Mouse (Mus musculus): ENCODE measurements around the gene D030056L22Rik. TPM values are rescaled to one million over a fixed set of nuclear protein-coding genes. Genes with fewer than 3 reads are reported as not detected.
A peak's percentile ranks its signal among the peaks of the same experiment; 100 is the strongest.
"Not testable (repeated sequence)": the region's sequence is repeated elsewhere in the genome, so short reads cannot be mapped to it uniquely, and the experiment has no call there.

Gene D030056L22Rik
- polyA plus RNA-seq, 1 experiment from 2014 or later: 43.8 TPM

DNA sequence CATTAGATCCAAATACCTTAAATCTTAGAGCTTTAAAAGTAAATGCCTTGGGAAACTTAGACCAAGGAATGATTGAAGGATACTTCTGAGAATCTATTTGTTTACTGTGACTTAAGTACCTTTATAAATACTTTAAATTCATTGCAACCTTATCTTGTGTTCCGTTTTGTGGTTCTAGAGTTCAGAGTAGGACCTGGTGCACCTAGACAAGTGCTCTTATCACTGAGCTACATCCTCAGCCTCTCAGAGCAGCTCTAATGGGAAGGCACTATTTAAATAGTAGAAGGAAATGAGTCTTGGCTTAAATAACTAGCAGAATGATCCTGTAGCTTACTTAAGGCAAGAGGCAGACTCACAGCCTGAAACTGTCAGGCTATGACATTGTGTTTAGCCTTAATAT lies 17.4 kb upstream of the D030056L22Rik start:
- Histone ChIP-seq H3K36me3 (replicated peaks) (peaks cover 57% of the 10 kb centered on the region), H3K4me3 (no peak overlapping the region), H3K4me1 (no peaks in the 10 kb centered on the region), H3K27ac (no peak overlapping the region), H3K27me3 (ENCODE audit: poor library complexity, severe bottlenecking) (no peaks in the 10 kb centered on the region), H3K9me3 (no peaks in the 10 kb centered on the region)
- no peak for DNase-seq (ENCODE audit: extremely low spot score, low spot score)
- 91% methylated on average over 1 of the region's 1 CpGs for WGBS

DNA sequence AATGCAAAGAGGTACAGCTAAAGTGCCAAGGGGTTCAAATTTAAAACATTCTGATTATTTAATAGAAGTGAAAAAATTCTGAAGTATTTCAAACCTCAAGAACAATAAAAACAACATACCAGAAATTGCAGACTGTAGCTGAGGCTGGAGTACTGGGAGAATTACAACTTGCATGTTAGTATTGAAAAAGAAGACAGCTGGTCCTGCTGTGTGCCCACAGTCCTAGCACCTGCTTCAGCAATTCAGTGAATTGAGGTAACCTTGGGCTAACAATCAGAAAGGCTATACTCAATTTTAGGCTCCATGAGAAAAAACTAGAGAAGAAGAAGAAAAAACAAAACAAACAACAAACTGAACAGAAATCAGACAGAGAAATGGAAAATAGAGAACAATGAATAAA lies 4.9 kb upstream of the D030056L22Rik start:
- Histone ChIP-seq H3K9me3 (no peaks in the 10 kb centered on the region), H3K27ac (no peak overlapping the region), H3K27me3 (ENCODE audit: poor library complexity, severe bottlenecking) (no peaks in the 10 kb centered on the region), H3K36me3 (replicated peaks) (peaks cover 5% of the 10 kb centered on the region; the same call in 1 of the 2 replicates), H3K4me3 (no peak overlapping the region), H3K4me1 (no peaks in the 10 kb centered on the region)
- no peak for DNase-seq (ENCODE audit: extremely low spot score, low spot score)

DNA sequence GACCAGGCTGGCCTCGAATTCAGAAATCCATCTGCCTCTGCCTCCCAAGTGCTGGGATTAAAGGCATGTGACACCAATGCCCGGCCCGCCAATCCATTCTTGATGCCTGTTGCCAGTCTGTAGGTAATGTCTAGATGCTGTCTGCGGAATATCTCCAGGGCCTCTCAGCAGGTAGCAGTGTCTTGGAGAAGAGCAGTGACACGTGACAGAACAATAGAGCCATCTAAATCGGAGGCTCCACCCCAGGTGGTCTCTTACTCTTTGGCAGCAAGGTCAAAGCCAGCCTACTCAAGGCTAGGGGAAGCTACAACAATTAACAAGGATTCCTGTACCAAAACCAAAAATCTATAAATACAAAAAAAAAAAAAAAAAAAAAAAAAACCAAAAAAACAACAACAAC lies 2.1 kb upstream of the D030056L22Rik start:
- no peaks in the 10 kb centered on the region for H3K27me3 ChIP-seq (ENCODE audit: poor library complexity, severe bottlenecking)
- DNase-seq (ENCODE audit: extremely low spot score, low spot score): no peak
- no peak overlapping the region for H3K4me3 ChIP-seq
- no peak overlapping the region for H3K27ac ChIP-seq
- H3K9me3 ChIP-seq: no peaks in the 10 kb centered on the region
- peaks cover 5% of the 10 kb centered on the region; the same call in 1 of the 2 replicates for H3K36me3 ChIP-seq (replicated peaks)
- H3K4me1 ChIP-seq: peaks cover 20% of the 10 kb centered on the region
- 66% methylated on average over 6 of the region's 6 CpGs for WGBS

DNA sequence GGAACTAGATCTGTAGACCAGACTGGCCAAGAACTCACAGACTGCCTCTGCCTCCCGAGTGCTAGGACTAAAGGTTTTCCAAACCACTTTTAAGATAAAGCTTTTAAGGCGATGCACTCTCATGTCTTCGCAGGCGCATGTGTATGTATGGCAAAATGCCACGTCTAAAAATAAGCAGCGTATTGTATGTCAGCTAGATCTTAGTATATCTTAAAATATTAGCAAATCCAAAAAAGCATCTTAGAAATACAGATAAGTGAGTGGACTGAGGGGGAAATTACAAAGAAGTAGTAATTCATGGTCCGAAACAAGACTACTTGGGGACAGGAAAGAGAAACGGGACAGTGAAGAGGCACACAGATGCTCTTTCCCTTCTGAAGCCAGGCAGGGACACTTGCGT lies 1.4 kb upstream of the D030056L22Rik start:
- peaks cover 5% of the 10 kb centered on the region; the same call in 1 of the 2 replicates for H3K36me3 ChIP-seq (replicated peaks)
- WGBS: 94% methylated on average over 9 of the region's 9 CpGs
- peaks cover 20% of the 10 kb centered on the region for H3K4me1 ChIP-seq
- H3K4me3 ChIP-seq: no peak overlapping the region
- no peaks in the 10 kb centered on the region for H3K9me3 ChIP-seq
- H3K27ac ChIP-seq: no peak overlapping the region
- DNase-seq (ENCODE audit: extremely low spot score, low spot score): no peak
- no peaks in the 10 kb centered on the region for H3K27me3 ChIP-seq (ENCODE audit: poor library complexity, severe bottlenecking)

DNA sequence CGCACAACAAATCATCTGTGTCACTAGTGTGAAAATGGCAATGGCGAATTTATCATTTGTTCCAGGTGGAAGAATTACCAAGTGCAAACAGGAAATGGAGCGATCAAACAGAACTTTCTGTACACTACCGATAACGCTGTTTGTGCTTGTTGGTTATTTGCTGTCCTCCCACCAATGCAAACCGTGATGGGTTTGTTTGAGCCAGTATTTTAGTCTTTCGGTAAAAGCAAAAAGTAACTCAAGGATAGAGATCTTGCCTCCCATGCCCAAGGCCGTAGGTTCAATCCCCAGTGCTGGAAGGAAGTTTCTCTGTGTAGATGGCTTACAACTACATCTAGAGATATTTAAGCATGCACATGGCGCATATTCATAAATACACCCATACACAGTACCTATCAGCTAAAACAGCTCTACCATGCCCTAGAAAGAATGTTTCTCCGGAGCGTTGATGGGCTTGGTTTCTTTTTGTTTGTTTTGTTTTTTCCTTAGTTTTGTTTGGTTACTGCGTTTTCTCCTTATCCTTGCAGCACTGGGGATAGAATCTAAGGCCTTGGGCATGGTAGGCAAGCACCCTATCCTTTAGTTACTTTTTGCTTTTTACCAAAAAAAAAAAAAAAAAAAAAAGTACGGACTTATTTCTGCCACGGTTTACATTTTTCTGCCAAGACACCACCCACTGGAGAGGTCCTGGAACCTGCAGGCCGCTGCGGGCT lies 684 bp upstream of the D030056L22Rik start:
- WGBS: 60% methylated on average over 16 of the region's 16 CpGs
- Histone ChIP-seq H3K4me1 (peaks cover 20% of the 10 kb centered on the region), H3K4me3 (peak overlapping the region; percentile 84), H3K27ac (peak overlapping the region; percentile 93), H3K36me3 (replicated peaks) (peaks cover 8% of the 10 kb centered on the region), H3K9me3 (no peaks in the 10 kb centered on the region), H3K27me3 (ENCODE audit: poor library complexity, severe bottlenecking) (no peaks in the 10 kb centered on the region)
- DNase-seq (ENCODE audit: extremely low spot score, low spot score): no peak

DNA sequence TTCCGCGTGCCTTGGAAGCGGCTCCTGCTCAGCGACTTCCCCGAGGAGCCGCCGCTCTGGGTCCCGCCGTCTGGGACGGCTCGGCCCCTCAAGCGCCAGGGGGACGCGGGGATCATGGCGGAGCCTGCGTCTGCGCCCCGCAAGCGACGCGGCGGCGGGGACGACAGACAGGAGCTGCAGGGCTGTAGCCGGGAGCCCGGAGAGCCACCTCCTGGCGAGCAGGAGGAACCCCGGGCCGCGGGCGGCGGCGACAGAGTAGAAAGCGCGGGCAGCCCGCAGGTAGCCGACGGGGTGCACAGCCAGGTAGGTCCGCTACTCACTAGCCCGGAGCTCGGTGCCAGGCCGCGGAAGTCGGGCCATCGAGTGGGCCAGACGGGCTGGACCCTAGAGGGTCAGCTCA lies 364 bp downstream of the D030056L22Rik start:
- peak; percentile 29 for DNase-seq (ENCODE audit: extremely low spot score, low spot score)
- Histone ChIP-seq H3K27ac (peak overlapping the region; percentile 93), H3K4me3 (peak overlapping the region; percentile 84), H3K4me1 (peaks cover 20% of the 10 kb centered on the region), H3K36me3 (replicated peaks) (peaks cover 16% of the 10 kb centered on the region)
- not testable (repeated sequence) for H3K9me3 ChIP-seq; H3K27me3 ChIP-seq (ENCODE audit: poor library complexity, severe bottlenecking)
- WGBS: under 1% methylated on average over 46 of the region's 46 CpGs

DNA sequence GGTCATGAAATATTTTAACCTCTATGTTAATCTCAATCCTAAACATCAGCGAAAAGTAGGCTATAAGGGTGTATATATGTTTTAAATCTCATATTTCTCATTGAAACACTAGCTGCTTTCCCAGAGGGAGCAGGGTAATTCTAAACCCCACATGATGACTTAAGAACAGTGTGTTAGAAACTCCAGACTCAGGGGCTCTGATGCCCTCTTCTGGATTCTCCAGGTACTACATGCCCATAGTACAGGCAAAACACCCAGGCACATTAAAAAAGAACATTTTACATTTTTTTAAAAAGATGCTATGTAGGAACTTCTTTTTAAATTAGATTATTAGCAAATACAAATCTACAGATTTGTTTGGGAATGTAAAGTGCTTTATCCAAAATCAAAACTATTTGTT lies 3.4 kb downstream of the D030056L22Rik start:
- Histone ChIP-seq H3K4me3 (no peak overlapping the region), H3K36me3 (replicated peaks) (peaks cover 28% of the 10 kb centered on the region), H3K27me3 (ENCODE audit: poor library complexity, severe bottlenecking) (no peaks in the 10 kb centered on the region), H3K9me3 (no peaks in the 10 kb centered on the region), H3K4me1 (peaks cover 20% of the 10 kb centered on the region), H3K27ac (no peak overlapping the region)
- peak; percentile 30 for DNase-seq (ENCODE audit: extremely low spot score, low spot score)
- WGBS: 46% methylated on average over 1 of the region's 1 CpGs

DNA sequence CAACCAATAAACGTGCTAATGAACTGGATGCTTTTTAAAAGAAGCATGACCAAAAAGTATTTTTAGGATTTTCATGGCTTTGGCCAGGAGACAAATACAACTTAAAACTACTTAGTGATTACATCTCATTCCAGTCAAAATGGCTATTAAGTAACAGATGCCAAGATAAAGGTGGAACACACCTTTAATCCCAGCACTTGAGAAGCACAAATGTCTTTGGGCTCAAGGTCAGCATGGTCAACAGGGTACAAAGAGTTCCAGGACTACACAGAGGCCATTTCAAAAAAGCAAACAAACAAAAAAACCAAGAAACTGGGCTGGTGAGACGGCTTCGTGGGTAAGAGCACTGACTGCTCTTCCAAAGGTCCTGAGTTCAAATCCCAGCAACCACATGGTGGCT lies 7.3 kb downstream of the D030056L22Rik start:
- H3K36me3 ChIP-seq (replicated peaks): peaks cover 28% of the 10 kb centered on the region
- no peak for DNase-seq (ENCODE audit: extremely low spot score, low spot score)
- no peaks in the 10 kb centered on the region for H3K27me3 ChIP-seq (ENCODE audit: poor library complexity, severe bottlenecking)
- no peaks in the 10 kb centered on the region for H3K9me3 ChIP-seq
- H3K27ac ChIP-seq: no peak overlapping the region
- H3K4me1 ChIP-seq: peaks cover 6% of the 10 kb centered on the region
- no peak overlapping the region for H3K4me3 ChIP-seq
- WGBS: 92% methylated on average over 3 of the region's 3 CpGs

DNA sequence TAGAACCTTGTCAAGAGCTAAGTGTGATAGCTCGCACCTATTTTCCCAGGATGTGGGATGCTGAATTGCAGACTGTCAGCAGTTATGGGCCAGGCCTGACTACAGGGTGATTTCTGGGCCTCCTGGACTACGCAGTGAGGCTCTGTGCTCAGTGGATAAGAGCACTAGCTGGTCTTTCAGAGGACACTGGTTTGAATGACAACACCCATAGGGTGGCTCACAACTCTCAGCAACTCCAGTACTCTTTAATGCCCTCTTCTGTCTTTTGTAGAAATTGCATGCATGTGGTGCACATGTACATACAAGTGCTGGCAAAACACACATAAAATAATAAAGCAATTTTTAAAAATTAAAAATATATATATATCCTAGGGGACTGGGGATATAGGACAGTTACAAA lies 12.2 kb downstream of the D030056L22Rik start:
- 91% methylated on average over 2 of the region's 2 CpGs for WGBS
- no peak for DNase-seq (ENCODE audit: extremely low spot score, low spot score)
- H3K4me3 ChIP-seq: no peak overlapping the region

DNA sequence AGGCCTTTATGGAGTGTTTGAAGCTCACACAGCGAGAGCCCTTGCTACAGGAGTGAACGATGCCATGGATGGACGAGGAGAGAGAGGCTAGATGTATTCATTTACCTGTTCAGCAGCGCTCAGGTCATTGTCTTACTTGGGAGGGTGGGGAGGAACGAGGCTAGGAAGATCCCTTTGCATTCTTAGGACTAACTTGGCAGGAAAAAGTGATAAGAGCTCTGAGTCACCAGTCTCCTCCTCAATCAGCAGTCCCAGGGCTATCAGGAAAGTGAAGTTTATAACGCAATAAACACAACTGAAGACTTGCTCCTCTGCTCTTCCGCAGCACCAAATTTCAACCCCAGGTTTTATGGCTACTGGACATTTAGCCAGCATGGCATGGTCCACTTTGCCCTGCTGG lies 17.3 kb downstream of the D030056L22Rik start:
- no peaks in the 10 kb centered on the region for H3K27me3 ChIP-seq (ENCODE audit: poor library complexity, severe bottlenecking)
- H3K4me1 ChIP-seq: no peaks in the 10 kb centered on the region
- no peaks in the 10 kb centered on the region for H3K36me3 ChIP-seq (replicated peaks)
- H3K27ac ChIP-seq: no peak overlapping the region
- no peak overlapping the region for H3K4me3 ChIP-seq
- DNase-seq (ENCODE audit: extremely low spot score, low spot score): no peak
- no peaks in the 10 kb centered on the region for H3K9me3 ChIP-seq
- 86% methylated on average over 7 of the region's 7 CpGs for WGBS

More for the DNA sequence above, 12.2 kb downstream of the D030056L22Rik start:
- Histone ChIP-seq H3K9me3 (no peaks in the 10 kb centered on the region), H3K27me3 (ENCODE audit: poor library complexity, severe bottlenecking) (no peaks in the 10 kb centered on the region), H3K4me1 (no peaks in the 10 kb centered on the region), H3K36me3 (replicated peaks) (no peaks in the 10 kb centered on the region), H3K27ac (no peak overlapping the region)

DNA sequence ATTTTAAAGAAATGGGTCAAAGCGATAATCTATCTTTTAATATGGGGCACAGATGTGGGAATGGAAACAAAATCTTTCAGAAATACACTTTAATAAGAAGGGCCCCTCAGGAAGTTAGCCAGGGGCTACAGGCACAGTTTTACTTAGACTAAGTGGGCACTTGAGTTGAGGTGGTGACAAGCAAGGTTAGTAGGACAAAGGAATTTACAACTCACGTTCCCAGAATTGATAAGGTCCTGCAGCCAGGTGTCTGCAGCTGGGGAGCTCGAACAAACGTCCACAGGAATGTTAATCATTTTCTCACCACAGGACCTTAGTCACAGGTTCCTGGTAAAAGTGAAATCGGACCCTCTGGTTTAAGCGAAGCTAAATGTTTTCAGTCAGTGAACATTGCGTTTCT lies 18.1 kb downstream of the D030056L22Rik start:
- 61% methylated on average over 7 of the region's 7 CpGs for WGBS
- DNase-seq (ENCODE audit: extremely low spot score, low spot score): no peak
- no peaks in the 10 kb centered on the region for H3K36me3 ChIP-seq (replicated peaks)

DNA sequence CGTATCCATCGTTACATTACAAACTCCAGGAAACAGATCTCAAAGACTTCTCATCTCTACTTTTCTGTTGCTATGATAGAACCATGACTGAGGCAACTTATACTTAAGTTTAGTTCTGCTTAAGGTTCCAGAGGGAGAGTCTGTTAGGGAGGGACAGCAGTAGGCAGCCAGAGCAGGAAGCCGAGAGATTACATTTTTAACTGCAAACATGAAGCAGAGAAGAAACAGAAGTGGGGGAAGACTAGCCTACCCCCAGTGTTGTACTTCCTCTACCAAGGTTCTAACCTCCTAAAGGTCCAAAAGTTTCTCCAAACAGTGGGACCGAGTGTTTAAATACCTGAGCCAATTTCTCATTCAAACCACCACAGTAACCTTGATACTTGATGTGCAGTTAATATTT lies 22.9 kb downstream of the D030056L22Rik start:
- H3K4me1 ChIP-seq: no peaks in the 10 kb centered on the region
- DNase-seq (ENCODE audit: extremely low spot score, low spot score): no peak
- H3K4me3 ChIP-seq: no peak overlapping the region
- no peaks in the 10 kb centered on the region for H3K9me3 ChIP-seq
- no peak overlapping the region for H3K27ac ChIP-seq
- WGBS: 91% methylated on average over 4 of the region's 4 CpGs
- H3K27me3 ChIP-seq (ENCODE audit: poor library complexity, severe bottlenecking): no peaks in the 10 kb centered on the region
- H3K36me3 ChIP-seq (replicated peaks): no peaks in the 10 kb centered on the region

More for the DNA sequence above, 18.1 kb downstream of the D030056L22Rik start:
- Histone ChIP-seq H3K9me3 (no peaks in the 10 kb centered on the region), H3K27me3 (ENCODE audit: poor library complexity, severe bottlenecking) (no peaks in the 10 kb centered on the region), H3K4me1 (no peaks in the 10 kb centered on the region), H3K27ac (no peak overlapping the region), H3K4me3 (no peak overlapping the region)

DNA sequence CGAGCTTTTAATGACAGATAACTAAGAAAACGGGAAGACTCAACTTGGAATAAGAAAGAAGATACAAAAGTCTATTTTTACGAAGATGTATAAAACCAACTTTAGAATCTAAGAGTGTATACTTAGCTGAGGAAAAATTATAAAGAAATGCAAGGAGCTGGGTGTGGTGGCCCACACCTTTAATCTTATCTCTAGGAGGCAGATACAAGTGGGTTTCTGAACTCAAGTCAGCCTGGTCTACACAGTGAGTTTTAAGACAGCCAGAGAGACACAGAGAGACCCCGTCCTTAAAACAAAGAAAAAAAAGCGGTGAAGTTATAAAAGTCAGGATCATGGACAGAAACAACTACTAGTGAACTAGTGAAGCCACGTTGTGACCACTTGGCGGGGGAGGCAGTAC lies 26.2 kb downstream of the D030056L22Rik start:
- 87% methylated on average over 7 of the region's 7 CpGs for WGBS
- Histone ChIP-seq H3K36me3 (replicated peaks) (no peaks in the 10 kb centered on the region), H3K27me3 (ENCODE audit: poor library complexity, severe bottlenecking) (no peaks in the 10 kb centered on the region), H3K4me3 (no peak overlapping the region), H3K27ac (no peak overlapping the region), H3K9me3 (no peaks in the 10 kb centered on the region), H3K4me1 (no peaks in the 10 kb centered on the region)
- DNase-seq (ENCODE audit: extremely low spot score, low spot score): no peak

DNA sequence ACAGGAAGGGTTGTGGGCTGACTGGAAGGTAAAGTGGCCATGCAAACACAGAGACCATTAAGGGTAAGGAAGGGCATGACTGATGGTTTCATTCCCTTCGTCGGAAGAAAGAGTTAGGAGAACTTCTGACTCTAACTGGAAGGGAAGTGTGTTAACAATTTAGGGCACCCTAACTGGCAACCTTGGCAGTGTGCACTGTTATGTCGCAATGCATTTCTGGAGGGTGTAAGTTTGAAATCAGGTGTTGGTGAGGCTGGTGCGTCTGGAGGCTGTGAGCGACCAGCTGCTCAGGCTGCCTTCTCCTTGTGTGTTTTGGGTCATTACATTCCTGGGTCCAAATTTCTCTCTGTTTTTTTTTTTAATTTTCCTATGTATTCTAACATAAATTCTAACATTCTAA lies 31.0 kb downstream of the D030056L22Rik start:
- Histone ChIP-seq H3K4me1 (no peaks in the 10 kb centered on the region), H3K36me3 (replicated peaks) (no peaks in the 10 kb centered on the region), H3K4me3 (no peak overlapping the region), H3K27me3 (ENCODE audit: poor library complexity, severe bottlenecking) (peaks cover 3% of the 10 kb centered on the region), H3K27ac (no peak overlapping the region), H3K9me3 (no peaks in the 10 kb centered on the region)
- WGBS: 90% methylated on average over 5 of the region's 5 CpGs
- no peak for DNase-seq (ENCODE audit: extremely low spot score, low spot score)

Data from forebrain, embryonic 10.5 days (tissue).